Mouse (Mus musculus) heart, postnatal 36 days (tissue): ENCODE measurements at regions not wholly inside any gene's neighbourhood (a gene's known extent, or its start where the extent isn't known, plus 50 kb on each side); places are given as distances from the start of the nearest gene placed in this dataset.
"Not testable (repeated sequence)": the region's sequence is repeated elsewhere in the genome, so short reads cannot be mapped to it uniquely, and the experiment has no call there.

Experiments used
- DNase-seq, 2 experiments: peaks; one replicate each; pipeline ENCODE4 v3.0.0; 2021 to 2022
- intact Hi-C: fragments of 180-260 bp; cut with DNase I; formaldehyde crosslinking; loops from one replicate; pipeline ENCODE4 v1.15.1; 2025

GRCm38 (mm10) chr11:29628476-29628875, 64.3 kb upstream of the Rtn4 start:
- intact Hi-C loops: no loop called here
- no peak for DNase-seq

DNA sequence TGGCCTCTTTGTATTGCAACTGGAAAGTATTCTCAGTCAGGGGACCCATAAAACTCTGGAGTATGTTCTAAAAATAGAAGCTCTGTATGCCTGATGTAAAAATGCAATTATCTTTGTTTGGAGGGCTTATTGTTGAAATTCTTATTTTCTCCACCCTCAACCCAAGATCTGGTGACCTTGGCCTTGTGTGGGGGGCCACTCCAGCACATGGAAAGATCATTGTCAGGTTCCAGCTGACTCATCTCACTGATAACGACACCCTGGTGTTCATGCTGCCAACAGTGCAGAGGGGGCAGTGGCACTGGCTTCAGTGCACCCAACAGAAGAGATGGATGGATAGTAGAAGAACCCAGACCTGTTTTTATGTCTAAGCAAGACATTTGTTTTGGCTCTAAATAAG, 60.3 kb upstream of the Rtn4 start:
- intact Hi-C loops: no loop called here
- no peak for DNase-seq

DNA sequence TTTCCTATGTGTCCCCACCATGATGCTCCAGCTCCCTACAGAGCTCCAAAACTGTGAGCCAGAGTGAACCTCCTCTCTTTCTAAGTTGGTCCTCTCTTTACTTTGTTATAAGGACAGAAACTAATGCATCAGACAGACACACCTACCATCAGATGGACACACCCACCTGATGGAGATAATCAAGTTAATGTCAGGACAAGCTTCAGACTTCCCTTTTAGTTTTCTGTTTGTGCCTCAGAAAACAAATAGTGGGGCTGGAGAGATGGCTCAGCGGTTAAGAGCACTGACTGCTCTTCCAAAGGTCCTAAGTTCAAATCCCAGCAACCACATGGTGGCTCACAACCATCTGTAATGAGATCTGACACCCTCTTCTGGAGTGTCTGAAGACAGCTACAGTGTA, 59.5 kb upstream of the Rtn4 start:
- intact Hi-C loops, DNase-seq: not testable (repeated sequence)

DNA sequence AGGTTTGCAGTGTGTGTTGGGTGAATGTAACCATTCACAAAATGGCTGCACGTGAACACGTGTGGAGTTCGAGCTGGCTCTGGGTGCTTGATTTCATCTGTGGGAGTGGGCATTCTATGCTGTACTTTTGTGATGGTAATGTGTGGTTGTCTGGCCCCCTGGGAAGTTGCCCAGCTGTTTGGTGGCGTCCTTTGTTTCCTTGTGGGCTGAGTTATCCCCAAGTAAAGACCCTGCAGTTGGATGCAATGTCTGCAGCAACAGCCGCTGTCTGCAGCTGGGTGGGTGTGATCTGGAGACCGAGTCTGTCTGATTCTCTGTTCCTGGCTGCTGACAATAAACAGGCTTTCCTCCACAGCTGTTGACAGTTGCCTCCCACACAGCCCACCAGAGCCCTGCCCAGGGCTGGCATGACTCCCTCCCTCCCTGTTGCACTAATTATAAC, 56.0 kb upstream of the Rtn4 start:
- DNase-seq: peak; percentile 34 to 36
- intact Hi-C loops: no loop called here

DNA sequence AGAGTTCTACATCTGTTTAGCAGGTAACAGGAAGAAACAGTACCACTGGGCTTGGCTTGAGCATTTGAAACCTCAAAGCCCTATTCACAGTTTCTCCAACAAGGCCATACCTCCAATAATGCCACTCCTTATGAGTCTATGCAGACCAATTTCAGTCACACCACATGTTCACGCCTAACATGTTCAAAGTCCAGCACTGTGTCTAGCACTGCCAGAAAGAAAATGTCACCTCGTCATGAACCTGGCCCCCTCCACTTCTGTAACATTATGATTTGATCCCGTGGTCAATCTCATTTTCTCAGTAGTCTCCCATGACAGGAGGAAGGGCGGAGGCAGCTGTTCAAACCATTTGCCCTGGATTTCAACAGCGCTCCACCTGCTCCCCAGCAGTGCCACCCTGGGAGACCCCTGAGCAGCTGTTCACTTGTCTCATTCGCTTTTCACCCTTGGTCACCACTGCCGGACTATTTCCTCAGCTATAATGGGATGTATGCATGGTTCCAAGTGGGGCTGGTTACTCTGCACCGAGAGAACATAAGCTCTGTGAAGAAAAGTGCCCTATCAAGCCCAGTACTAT, 54.6 kb upstream of the Rtn4 start:
- DNase-seq: no peak
- intact Hi-C loops: no loop called here

DNA sequence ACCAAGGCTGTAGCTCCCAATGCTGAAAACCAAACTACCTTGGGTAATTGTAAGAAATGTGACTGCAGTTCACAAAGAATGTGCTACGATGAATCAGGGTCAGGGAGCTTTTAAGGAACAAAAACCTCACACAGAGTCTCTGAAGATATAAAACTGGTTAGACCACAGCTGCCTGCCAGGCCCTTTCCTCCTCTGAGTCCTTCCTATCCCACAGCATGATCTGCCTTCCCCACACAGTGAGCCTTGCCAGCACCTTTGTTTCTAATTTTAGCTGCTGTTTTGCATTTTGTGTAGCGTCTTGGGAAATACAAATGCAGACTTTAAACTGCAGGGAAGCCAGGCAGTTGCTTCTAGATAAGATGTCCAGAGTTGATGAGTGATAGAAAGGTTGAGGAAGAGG, 53.9 kb upstream of the Rtn4 start:
- intact Hi-C loops: no loop called here
- DNase-seq: no peak
